Mouse (Mus musculus) hindbrain, embryonic 14.5 days (tissue): ENCODE measurements around the gene Mapk8ip1. TPM values are rescaled to one million over a fixed set of nuclear protein-coding genes. Genes with fewer than 3 reads are reported as not detected.
A peak's percentile ranks its signal among the peaks of the same experiment; 100 is the strongest.

Experiments used
- ATAC-seq: fragments of 200-750 bp; cut with Nextera tagmentation; 2 replicates; pipeline ENCODE4 v1.8.0; 2017; ENCODE audit warnings: moderate number of reproducible peaks, mild to moderate bottlenecking, moderate TSS enrichment, moderate library complexity; ENCODE audit not compliant: low FRiP score
- DNase-seq: peaks from one replicate; pipeline ENCODE4 v3.0.0-alpha.2; 2015; ENCODE audit warnings: low spot score
- H3K27ac ChIP-seq: fragments of 300-500 bp; sonication (generic); 2 replicates; pipeline ENCODE4 v1.5.1; 2014; ENCODE audit warnings: mild to moderate bottlenecking, moderate library complexity
- H3K27me3 ChIP-seq: fragments of 300-500 bp; sonication (generic); 2 replicates; pipeline ENCODE4 v1.6.1; 2014; ENCODE audit warnings: mild to moderate bottlenecking, low read length, mixed read lengths; ENCODE audit not compliant: control insufficient read depth, insufficient read depth
- H3K36me3 ChIP-seq: fragments of 300-500 bp; sonication (generic); replicated peaks from 2 replicates; pipeline ENCODE4 v1.6.1; 2014; ENCODE audit not compliant: control insufficient read depth, insufficient read depth
- H3K4me1 ChIP-seq: fragments of 300-500 bp; sonication (generic); replicated peaks from 2 replicates; pipeline ENCODE4 v1.6.1; 2014; ENCODE audit warnings: antibody characterized with exemption, low read length, mixed read lengths; ENCODE audit not compliant: control insufficient read depth, insufficient read depth
- H3K4me2 ChIP-seq: fragments of 300-500 bp; sonication (generic); replicated peaks from 2 replicates; pipeline ENCODE4 v1.6.1; 2014; ENCODE audit warnings: mild to moderate bottlenecking, moderate library complexity
- H3K4me3 ChIP-seq: fragments of 300-500 bp; sonication (generic); replicated peaks from 2 replicates; pipeline ENCODE4 v1.5.1; 2014; ENCODE audit warnings: mild to moderate bottlenecking, low read length
- H3K9ac ChIP-seq: fragments of 300-500 bp; sonication (generic); 2 replicates; pipeline ENCODE4 v1.6.1; 2014
- H3K9me3 ChIP-seq: fragments of 300-500 bp; sonication (generic); 2 replicates; pipeline ENCODE4 v1.6.1; 2016; ENCODE audit warnings: low read length; ENCODE audit not compliant: control insufficient read depth
- WGBS: fragments of 180-500 bp; shearing (Covaris S2); extraction: QIAGEN DNeasy Blood & Tissue Kit; methylation state at CpG from one replicate; pipeline ENCODE4 v1.1.7; 2014; 5-methylcytosine and 5-hydroxymethylcytosine counted together
- polyA plus RNA-seq: library from polyadenylated mRNA; unstranded; fragments of >200 nt; fragmentation: Nextera tagmentation; extraction: Ambion mirVana; gene quantifications from 2 replicates; pipeline ENCODE4 v1.2.1, GENCODE M21; 2014

Mapk8ip1 gene
- polyA plus RNA-seq, 1 experiment from 2014 or later: 68.8 TPM

- ATAC-seq (no peak), DNase-seq (peak; percentile 90)
- Histone ChIP-seq H3K27me3 (no peaks in the 10 kb centered on the region), H3K4me1 (peaks cover 6% of the 10 kb centered on the region; the same call in 1 of the 2 replicates), H3K36me3 (no peaks in the 10 kb centered on the region), H3K27ac (no peak overlapping the region), H3K9me3 (no peaks in the 10 kb centered on the region), H3K9ac (no peak overlapping the region), H3K4me2 (peak overlapping the region; percentile 39), H3K4me3 (no peak overlapping the region)
- under 1% methylated on average over 5 of the region's 5 CpGs for WGBS
These were observed 36.8 kb upstream of the Mapk8ip1 start for GRCm38 (mm10) chr2:92437875-92438274.

- H3K9ac ChIP-seq: no peak overlapping the region
- H3K4me1 ChIP-seq: peaks cover 11% of the 10 kb centered on the region
- no peak overlapping the region for H3K4me2 ChIP-seq
- no peaks in the 10 kb centered on the region for H3K9me3 ChIP-seq
- H3K27me3 ChIP-seq: no peaks in the 10 kb centered on the region
- H3K4me3 ChIP-seq: no peak overlapping the region
- 81% methylated on average over 4 of the region's 4 CpGs for WGBS
- ATAC-seq: no peak
- no peak for DNase-seq
- no peaks in the 10 kb centered on the region for H3K36me3 ChIP-seq
- no peak overlapping the region for H3K27ac ChIP-seq
These were observed 36.3 kb upstream of the Mapk8ip1 start for GRCm38 (mm10) chr2:92437366-92437765.

DNA sequence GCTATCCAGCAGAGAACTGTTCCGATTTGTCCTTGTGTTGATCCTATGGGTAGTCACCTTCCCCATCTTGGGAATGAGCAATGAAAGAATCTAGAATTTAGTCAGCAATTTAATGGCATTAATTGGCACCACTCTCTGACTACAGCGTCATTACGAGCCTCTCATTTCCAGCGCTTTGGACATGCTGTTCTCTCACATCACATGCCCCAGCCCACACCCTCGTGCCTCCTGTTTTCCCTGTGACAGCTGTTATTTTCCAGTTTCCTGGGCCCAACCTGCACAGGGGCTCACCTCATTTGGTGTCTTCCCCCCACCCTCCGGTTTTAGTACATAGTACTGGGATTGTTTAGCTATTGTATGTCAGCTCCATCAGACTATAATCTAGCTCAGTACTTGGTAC is 34.0 kb upstream of the Mapk8ip1 start:
- no peaks in the 10 kb centered on the region for H3K9me3 ChIP-seq
- H3K4me3 ChIP-seq: no peak overlapping the region
- H3K27ac ChIP-seq: no peak overlapping the region; the same call in 1 of the 2 replicates
- no peak for DNase-seq
- no peaks in the 10 kb centered on the region for H3K27me3 ChIP-seq
- H3K4me2 ChIP-seq: peak overlapping the region; percentile 60
- WGBS: 51% methylated on average over 6 of the region's 6 CpGs
- H3K36me3 ChIP-seq: no peaks in the 10 kb centered on the region
- no peak overlapping the region for H3K9ac ChIP-seq
- no peak for ATAC-seq
- H3K4me1 ChIP-seq: peaks cover 33% of the 10 kb centered on the region

GRCm38 (mm10) chr2:92434375-92434745 is 33.3 kb upstream of the Mapk8ip1 start:
- Histone ChIP-seq H3K9ac (peak overlapping the region; percentile 61), H3K9me3 (no peaks in the 10 kb centered on the region), H3K4me2 (peak overlapping the region; percentile 60), H3K36me3 (no peaks in the 10 kb centered on the region), H3K4me3 (peak overlapping the region; percentile 88), H3K27me3 (no peaks in the 10 kb centered on the region), H3K4me1 (peaks cover 39% of the 10 kb centered on the region), H3K27ac (peak overlapping the region; percentile 63; the same call in 1 of the 2 replicates)
- no peak for ATAC-seq
- whole genome bisulfite sequencing: 7% methylated on average over 12 of the region's 12 CpGs
- no peak for DNase-seq

DNA sequence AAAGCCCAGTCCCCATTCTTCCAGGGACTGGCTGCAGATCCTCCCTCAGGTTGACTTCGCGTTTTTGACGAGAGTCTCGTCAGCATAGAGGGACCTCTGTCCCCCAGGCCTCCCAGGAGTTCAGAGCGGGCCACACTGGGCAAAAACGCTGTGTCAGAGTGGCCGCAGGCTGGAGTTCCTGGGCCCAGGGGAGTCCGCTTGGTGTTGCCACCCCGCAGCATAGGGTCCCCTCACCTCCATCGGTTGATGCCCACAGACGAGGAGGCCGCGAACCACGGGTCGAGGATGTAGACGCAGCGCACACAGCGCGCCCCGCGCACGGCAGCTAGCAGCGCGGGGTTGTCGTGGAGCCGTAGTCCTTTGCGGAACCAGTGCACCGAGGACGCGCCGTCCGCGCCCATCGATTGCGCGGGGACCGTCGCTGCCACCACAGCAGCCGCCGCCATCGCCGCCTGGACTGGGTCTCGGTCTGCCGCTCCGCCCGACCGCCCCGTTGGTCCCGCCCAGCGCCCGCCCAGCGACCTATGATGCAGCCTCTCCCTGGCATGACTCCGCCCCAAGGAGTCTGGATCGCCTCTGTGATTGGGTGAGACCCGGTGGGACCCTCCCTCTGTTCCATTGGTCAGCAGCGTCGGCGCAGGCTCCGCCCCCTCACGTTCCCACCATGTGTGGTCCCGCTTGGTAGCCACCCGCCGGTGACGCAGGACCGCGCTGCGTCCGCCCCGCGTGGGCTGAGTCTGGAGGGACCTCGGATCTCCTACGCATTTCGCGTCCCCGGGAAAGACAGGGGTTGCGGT is 32.7 kb upstream of the Mapk8ip1 start, which contains the start of gene Cry2:
Gene Cry2, minus strand, starts transcription at position 466 of the 797 bp plus-strand sequence.
- Histone ChIP-seq H3K27me3 (no peaks in the 10 kb centered on the region), H3K9ac (peak within 1 kb of the TSS; percentile 83), H3K27ac (peak within 1 kb of the TSS; percentile 77), H3K4me1 (peaks cover 42% of the 10 kb centered on the region), H3K36me3 (no peaks in the 10 kb centered on the region), H3K4me3 (peak within 1 kb of the TSS; percentile 88), H3K4me2 (peak within 1 kb of the TSS; percentile 60), H3K9me3 (no peaks in the 10 kb centered on the region)
- DNase-seq: peak; percentile 97
- ATAC-seq: peak; percentile 97
- under 1% methylated on average over 71 of the region's 76 CpGs for WGBS

GRCm38 (mm10) chr2:92432299-92433295 is 31.5 kb upstream of the Mapk8ip1 start:
- 25% methylated on average over 17 of the region's 17 CpGs for WGBS
- Histone ChIP-seq H3K4me3 (peak overlapping the region; percentile 88), H3K27ac (peak overlapping the region; percentile 92), H3K4me1 (peaks cover 48% of the 10 kb centered on the region), H3K27me3 (no peaks in the 10 kb centered on the region), H3K9me3 (no peaks in the 10 kb centered on the region), H3K9ac (peak overlapping the region; percentile 83), H3K36me3 (no peaks in the 10 kb centered on the region), H3K4me2 (peak overlapping the region; percentile 60)
- ATAC-seq (no peak), DNase-seq (peak; percentile 35)

- H3K9me3 ChIP-seq: no peaks in the 10 kb centered on the region
- H3K36me3 ChIP-seq: no peaks in the 10 kb centered on the region
- DNase-seq (no peak), ATAC-seq (no peak)
- peak overlapping the region; percentile 88 for H3K4me3 ChIP-seq
- peaks cover 53% of the 10 kb centered on the region for H3K4me1 ChIP-seq
- WGBS: 15% methylated on average over 11 of the region's 11 CpGs
- peak overlapping the region; percentile 92 for H3K27ac ChIP-seq
- peak overlapping the region; percentile 83 for H3K9ac ChIP-seq
- H3K27me3 ChIP-seq: no peaks in the 10 kb centered on the region
- peak overlapping the region; percentile 60 for H3K4me2 ChIP-seq
These were observed 30.6 kb upstream of the Mapk8ip1 start for GRCm38 (mm10) chr2:92431611-92432179.

DNA sequence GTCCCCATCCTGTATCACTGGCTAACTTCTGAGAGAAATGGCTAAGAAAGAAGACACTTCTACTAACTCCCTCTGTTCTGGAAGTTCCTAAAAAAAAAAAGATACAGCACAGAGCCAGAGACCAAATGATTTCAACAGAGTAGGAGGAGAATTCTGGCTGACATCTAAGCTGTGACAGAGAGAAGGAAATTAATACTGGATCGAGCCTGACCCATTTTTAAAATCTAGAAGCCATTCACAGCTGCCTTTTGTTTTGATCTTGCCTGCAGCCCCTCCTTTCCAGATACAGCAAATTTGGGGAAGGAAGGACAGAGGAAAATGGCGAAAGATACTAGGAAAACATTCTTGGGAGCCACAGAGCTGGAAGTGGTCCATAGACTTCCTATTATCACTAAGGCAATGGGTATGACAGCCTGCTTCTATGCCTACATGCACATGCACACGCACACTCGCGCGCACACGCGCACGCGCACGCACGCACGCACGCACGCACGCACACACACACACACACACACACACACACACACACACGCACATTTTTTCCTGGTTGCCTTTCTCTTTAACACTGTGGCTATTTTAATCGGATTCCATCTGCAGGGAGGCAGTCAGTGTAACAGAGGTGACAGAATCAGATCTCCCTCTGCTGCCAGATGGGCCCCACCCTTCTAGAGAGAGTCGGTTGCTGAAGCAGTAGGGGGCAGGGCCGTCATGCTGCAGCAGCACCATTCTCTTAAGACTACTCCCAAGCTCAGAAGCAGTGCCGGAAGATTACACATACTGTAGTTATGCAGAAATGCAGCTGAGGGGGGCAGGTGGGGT is 29.9 kb upstream of the Mapk8ip1 start:
- peak overlapping the region; percentile 83 for H3K9ac ChIP-seq
- no peaks in the 10 kb centered on the region; the same call in 1 of the 2 replicates for H3K36me3 ChIP-seq
- H3K9me3 ChIP-seq: no peaks in the 10 kb centered on the region
- H3K27ac ChIP-seq: peak overlapping the region; percentile 92
- peaks cover 61% of the 10 kb centered on the region for H3K4me1 ChIP-seq
- peak overlapping the region; percentile 88 for H3K4me3 ChIP-seq
- DNase-seq: peak; percentile 55
- WGBS: 58% methylated on average over 21 of the region's 21 CpGs
- H3K4me2 ChIP-seq: peak overlapping the region; percentile 60
- peak; percentile 7; the same call in 1 of the 2 replicates for ATAC-seq
- no peaks in the 10 kb centered on the region for H3K27me3 ChIP-seq
